Mouse (Mus musculus) hindbrain, embryonic 15.5 days (tissue): Measurements from ENCODE around the gene Agk. TPM values are rescaled to one million over a fixed set of nuclear protein-coding genes. Genes with fewer than 3 reads are reported as not detected.

ENCODE experiments used
- ATAC-seq: fragments of 200-750 bp; cut with Nextera tagmentation; 2 replicates; pipeline ENCODE4 v1.8.0; 2017; ENCODE audit warnings: low read depth, moderate number of reproducible peaks, moderate TSS enrichment; ENCODE audit not compliant: low FRiP score
- H3K27ac ChIP-seq: fragments of 300-500 bp; sonication (generic); replicated peaks from 2 replicates; pipeline ENCODE4 v1.5.1; 2015; ENCODE audit warnings: mild to moderate bottlenecking, inconsistent platforms
- H3K27me3 ChIP-seq: fragments of 300-500 bp; sonication (generic); 2 replicates; pipeline ENCODE4 v1.6.1; 2015; ENCODE audit warnings: control low read depth, inconsistent platforms
- H3K36me3 ChIP-seq: fragments of 300-500 bp; sonication (generic); 2 replicates; pipeline ENCODE4 v1.6.1; 2015; ENCODE audit warnings: control low read depth, inconsistent platforms
- H3K4me1 ChIP-seq: fragments of 300-500 bp; sonication (generic); replicated peaks from 2 replicates; pipeline ENCODE4 v1.6.1; 2015; ENCODE audit warnings: control low read depth, inconsistent platforms
- H3K4me2 ChIP-seq: fragments of 300-500 bp; sonication (generic); 2 replicates; pipeline ENCODE4 v1.6.1; 2015; ENCODE audit warnings: moderate library complexity, mild to moderate bottlenecking, inconsistent platforms
- H3K4me3 ChIP-seq: fragments of 300-500 bp; sonication (generic); 2 replicates; pipeline ENCODE4 v1.5.1; 2015; ENCODE audit warnings: mild to moderate bottlenecking, inconsistent platforms
- H3K9ac ChIP-seq: fragments of 300-500 bp; sonication (generic); 2 replicates; pipeline ENCODE4 v1.6.1; 2015; ENCODE audit warnings: inconsistent platforms
- H3K9me3 ChIP-seq: fragments of 300-500 bp; sonication (generic); 2 replicates; pipeline ENCODE4 v1.6.1; 2016; ENCODE audit warnings: control low read depth, inconsistent platforms
- WGBS: fragments of 180-500 bp; shearing (Covaris S2); methylation state at CpG from one replicate; pipeline ENCODE4 v1.1.7; 2015; 5-methylcytosine and 5-hydroxymethylcytosine counted together
- polyA plus RNA-seq: library from polyadenylated mRNA; unstranded; fragments of >200 nt; fragmentation: Nextera tagmentation; extraction: Ambion mirVana; gene quantifications from 2 replicates; pipeline ENCODE4 v1.2.1, GENCODE M21; 2015

Agk gene
- polyA plus RNA-seq, 1 experiment from 2014 or later, result 57.3 TPM

DNA sequence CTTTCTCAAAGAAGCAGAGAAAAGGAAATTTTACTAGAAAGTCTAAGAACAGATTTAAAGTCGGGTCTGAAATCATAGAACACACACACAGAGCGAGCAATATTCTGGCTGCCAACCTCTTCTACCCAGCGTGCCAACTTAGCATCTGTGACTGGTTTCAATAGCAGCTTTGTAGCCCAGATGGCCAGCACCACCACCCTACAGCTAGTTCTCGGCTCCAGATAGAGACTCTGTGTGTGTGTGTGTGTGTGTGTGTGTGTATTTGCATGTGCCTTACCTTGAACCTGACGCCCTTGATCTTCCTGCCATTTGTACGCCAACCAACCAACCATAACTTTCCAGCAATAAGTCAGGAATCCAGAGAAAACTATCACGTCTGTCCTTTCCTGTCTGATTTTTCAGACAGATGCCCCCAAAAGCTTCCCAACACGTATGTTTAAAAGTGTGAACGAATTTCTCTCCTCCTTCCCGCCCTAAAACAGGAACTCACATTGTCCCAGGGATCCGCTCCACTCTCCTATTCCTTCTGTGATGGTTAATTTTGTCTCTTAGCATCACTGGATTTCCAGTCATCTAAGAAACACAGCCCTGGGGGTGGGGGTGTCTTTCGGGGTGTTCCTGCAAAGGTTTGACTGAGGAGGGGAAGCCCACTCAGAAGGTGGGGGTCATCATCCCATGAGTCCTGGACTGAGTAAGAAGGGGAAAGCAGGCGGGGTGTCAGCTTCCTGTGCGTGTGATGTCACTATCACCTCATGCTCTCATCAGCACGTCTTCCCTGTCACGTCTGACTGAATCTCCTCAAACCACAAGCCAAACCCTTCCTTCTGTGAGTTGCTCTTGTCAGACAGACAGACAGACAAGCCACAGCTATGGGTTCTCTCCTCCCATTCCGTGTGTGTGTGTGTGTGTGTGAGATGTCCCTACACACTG, 107.6 kb downstream of the Agk start:
- H3K4me3 ChIP-seq, result no peak overlapping the region
- H3K4me2 ChIP-seq, result peak overlapping the region; percentile 16; the same call in 1 of the 2 replicates
- no peaks in the 10 kb centered on the region for H3K9me3 ChIP-seq
- 81% methylated on average over 17 of the region's 17 CpGs for WGBS
- no peak overlapping the region for H3K9ac ChIP-seq
- H3K36me3 ChIP-seq, result no peaks in the 10 kb centered on the region
- peak overlapping the region; percentile 20 for H3K27ac ChIP-seq
- H3K4me1 ChIP-seq, result peaks cover 62% of the 10 kb centered on the region
- no peaks in the 10 kb centered on the region for H3K27me3 ChIP-seq
- ATAC-seq, result no peak

DNA sequence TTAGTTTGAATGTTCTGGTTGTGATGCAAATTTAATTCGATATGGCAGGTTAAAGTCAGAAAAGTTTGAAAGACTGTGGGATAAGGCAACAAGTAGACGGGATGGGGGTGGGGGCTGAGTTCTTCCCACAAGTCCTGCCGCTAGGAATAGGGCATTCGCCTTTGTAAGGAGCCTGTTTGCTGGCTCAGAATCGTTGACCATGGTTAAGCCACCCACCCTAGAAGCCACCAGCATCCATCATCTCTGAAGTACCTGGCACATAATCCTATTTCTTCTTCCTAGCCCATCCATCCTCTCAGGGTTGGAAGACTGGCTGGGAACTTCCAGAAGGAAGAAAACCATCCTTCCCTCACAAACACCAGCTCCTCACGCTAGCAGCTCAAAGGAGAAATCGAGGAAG, 109.7 kb downstream of the Agk start:
- no peaks in the 10 kb centered on the region for H3K36me3 ChIP-seq
- H3K4me2 ChIP-seq, result peak overlapping the region; percentile 75
- H3K4me3 ChIP-seq, result peak overlapping the region; percentile 94
- 4% methylated on average over 7 of the region's 7 CpGs for WGBS
- H3K4me1 ChIP-seq, result peaks cover 47% of the 10 kb centered on the region
- H3K27ac ChIP-seq, result peak overlapping the region; percentile 91
- no peak for ATAC-seq
- H3K27me3 ChIP-seq, result 0 out of 2 replicates have a peak, but pooled peaks cover 7% of the 10 kb centered on the region
- peak overlapping the region; percentile 83 for H3K9ac ChIP-seq
- no peaks in the 10 kb centered on the region for H3K9me3 ChIP-seq

DNA sequence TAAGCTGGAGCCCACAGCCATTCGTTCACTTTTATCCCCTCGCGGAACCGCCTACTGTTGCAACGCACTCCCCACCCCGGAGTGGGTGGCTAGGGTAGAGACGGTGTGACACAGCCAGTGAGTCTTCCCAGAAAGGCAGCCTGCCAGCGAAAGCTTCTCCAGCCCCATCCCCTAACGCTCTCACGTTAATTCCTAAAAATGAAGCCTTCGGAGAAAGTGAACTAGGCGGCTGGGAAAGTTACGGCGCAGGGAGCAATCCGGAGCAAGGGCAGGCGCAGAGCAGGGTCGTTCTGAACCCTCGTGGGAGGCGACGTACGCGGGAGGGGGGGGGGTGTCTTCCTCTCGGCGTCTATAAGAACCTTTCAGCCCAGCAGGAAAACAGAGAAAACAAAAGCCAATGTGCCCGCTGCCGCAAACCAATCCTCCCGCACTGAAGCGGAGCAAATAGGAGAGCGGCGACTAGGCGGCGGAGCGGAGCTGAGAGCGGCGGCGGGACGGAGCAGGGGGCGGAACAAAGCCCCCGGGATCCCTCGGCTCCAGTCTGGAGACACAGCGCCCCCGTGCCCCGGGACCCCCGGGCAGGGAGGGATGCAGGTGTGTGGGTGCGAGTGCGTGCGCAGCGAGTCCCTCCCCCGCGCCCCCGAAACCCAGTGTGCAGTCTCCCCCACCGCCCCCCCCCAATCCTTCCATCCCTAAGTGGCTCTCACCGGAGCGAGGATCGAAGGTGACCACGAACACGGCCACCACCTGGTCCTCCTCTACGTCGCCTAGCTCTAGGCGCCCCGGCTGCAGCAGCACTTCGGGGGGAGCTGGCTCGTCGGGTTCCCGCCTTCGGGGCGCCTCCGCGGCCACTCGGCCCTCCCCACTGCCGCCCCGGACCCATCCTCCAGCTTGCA, 110.4 kb downstream of the Agk start:
- Histone ChIP-seq H3K27me3 (0 out of 2 replicates have a peak, but pooled peaks cover 7% of the 10 kb centered on the region), H3K9ac (peak overlapping the region; percentile 83), H3K36me3 (no peaks in the 10 kb centered on the region), H3K4me1 (peaks cover 40% of the 10 kb centered on the region), H3K4me3 (peak overlapping the region; percentile 94), H3K9me3 (no peaks in the 10 kb centered on the region), H3K4me2 (peak overlapping the region; percentile 75), H3K27ac (peak overlapping the region; percentile 91)
- ATAC-seq, result peak; percentile 72
- 1% methylated on average over 65 of the region's 72 CpGs for WGBS

DNA sequence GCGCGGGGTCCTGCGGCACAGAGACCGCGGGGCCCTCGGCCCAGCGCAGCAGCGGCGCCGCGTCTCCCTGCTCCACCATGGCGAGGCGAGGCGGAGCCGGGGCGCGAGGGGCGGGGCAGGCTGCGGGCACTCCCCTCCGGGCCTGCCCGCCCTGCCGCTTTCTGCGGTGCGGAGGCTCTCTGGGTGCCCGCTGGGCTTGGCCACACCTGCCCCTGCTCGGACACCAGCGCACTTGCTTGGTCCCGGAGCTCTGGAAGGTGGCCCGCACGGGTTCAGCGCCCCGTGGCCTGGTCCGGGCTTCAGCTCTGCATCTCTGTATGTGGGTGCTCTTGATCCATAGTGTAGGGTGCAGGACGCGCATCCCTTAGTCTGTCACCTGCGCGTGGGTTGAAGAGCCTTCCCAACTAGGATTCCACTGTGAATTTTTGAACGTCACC, 111.1 kb downstream of the Agk start, which contains the start of gene E330009J07Rik:
E330009J07Rik (minus strand) TSS at position 89 of the 437 bp plus-strand sequence.
- peak; percentile 89 for ATAC-seq
- under 1% methylated on average over 38 of the region's 38 CpGs for WGBS
- Histone ChIP-seq H3K4me2 (peak within 1 kb of the TSS; percentile 75), H3K36me3 (no peaks in the 10 kb centered on the region), H3K9me3 (no peaks in the 10 kb centered on the region), H3K27ac (peak within 1 kb of the TSS; percentile 91), H3K4me3 (peak within 1 kb of the TSS; percentile 94), H3K4me1 (peaks cover 34% of the 10 kb centered on the region), H3K9ac (peak within 1 kb of the TSS; percentile 83), H3K27me3 (0 out of 2 replicates have a peak, but pooled peaks cover 7% of the 10 kb centered on the region)

DNA sequence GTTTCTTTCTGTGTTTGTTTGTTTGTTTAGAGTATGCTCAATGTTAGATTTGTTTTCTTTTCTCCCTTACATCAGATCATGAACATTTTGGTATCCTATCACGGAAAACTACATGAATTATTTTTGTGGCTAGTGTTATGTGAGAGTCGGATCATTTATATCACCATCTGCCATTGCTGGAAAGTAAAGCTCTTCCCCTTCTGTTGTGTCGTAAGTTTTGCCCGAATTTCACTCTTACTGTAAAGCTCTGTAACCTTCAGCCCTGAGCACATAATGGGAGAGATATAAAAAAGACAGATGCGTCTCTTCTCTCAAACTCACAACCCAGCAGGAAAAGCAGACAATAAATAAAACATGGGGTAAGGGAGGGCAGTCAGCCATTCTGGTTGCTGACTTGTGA, 114.0 kb downstream of the Agk start, which contains the start of gene Wee2:
Wee2 (plus strand) TSS at position 153 of the 400 bp plus-strand sequence.
- H3K27me3 ChIP-seq, result 0 out of 2 replicates have a peak, but pooled peaks cover 7% of the 10 kb centered on the region
- WGBS, result 76% methylated on average over 5 of the region's 5 CpGs
- H3K36me3 ChIP-seq, result no peaks in the 10 kb centered on the region
- H3K4me2 ChIP-seq, result no peak within 1 kb of the TSS
- H3K4me1 ChIP-seq, result peaks cover 16% of the 10 kb centered on the region
- H3K4me3 ChIP-seq, result no peak within 1 kb of the TSS
- H3K9me3 ChIP-seq, result no peaks in the 10 kb centered on the region
- no peak within 1 kb of the TSS for H3K9ac ChIP-seq
- ATAC-seq, result no peak
- H3K27ac ChIP-seq, result no peak within 1 kb of the TSS

DNA sequence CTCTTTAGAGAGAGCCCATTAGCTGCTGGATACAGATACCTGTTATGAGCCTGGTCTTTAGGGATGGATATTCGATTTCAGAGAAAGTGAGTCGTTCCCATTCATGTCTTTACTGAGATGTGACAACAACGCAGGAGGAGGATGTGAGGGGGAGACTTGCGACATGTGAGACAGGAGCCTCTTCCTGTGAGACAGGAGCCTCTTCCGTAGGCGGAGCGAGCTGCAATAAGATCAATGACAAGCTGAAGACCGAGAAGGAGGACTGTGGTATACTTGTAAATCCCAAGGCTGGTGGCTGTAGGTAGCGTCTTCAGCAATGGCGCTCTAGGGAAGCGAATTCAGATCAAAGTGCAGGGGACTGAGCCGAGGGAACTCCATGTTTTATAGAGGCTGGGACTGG, 114.8 kb downstream of the Agk start:
- no peak for ATAC-seq

DNA sequence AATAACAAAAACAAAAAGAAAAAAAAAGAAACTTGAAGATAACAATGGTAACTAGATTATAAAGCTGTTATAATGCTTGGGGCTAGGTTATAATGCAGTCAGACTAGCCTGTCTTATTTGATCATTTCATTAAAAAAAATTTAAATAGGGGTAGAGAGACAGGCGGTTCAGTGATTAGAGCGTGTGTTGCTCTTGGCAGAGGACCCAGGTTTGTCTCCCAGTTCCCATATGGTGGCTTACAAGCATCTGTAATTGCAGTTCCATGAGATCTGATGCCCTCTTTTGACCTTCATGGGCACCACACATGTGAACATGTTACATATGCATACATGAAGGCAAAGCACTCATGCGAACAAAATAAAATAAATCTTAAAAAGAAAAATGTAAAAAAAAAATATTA, 116.3 kb downstream of the Agk start:
- Histone ChIP-seq H3K9me3 (no peaks in the 10 kb centered on the region), H3K9ac (no peak overlapping the region), H3K27ac (no peak overlapping the region), H3K27me3 (0 out of 2 replicates have a peak, but pooled peaks cover 7% of the 10 kb centered on the region), H3K36me3 (no peaks in the 10 kb centered on the region), H3K4me3 (no peak overlapping the region), H3K4me2 (no peak overlapping the region), H3K4me1 (peaks cover 4% of the 10 kb centered on the region; the same call in 1 of the 2 replicates)
- ATAC-seq, result no peak
- 62% methylated on average over 3 of the region's 3 CpGs for WGBS

More for the DNA sequence above, 114.8 kb downstream of the Agk start:
- Histone ChIP-seq H3K36me3 (no peaks in the 10 kb centered on the region), H3K9me3 (no peaks in the 10 kb centered on the region), H3K27ac (no peak overlapping the region), H3K4me2 (no peak overlapping the region), H3K27me3 (0 out of 2 replicates have a peak, but pooled peaks cover 7% of the 10 kb centered on the region), H3K4me3 (no peak overlapping the region), H3K9ac (no peak overlapping the region), H3K4me1 (peaks cover 8% of the 10 kb centered on the region)
- WGBS, result 54% methylated on average over 12 of the region's 12 CpGs

DNA sequence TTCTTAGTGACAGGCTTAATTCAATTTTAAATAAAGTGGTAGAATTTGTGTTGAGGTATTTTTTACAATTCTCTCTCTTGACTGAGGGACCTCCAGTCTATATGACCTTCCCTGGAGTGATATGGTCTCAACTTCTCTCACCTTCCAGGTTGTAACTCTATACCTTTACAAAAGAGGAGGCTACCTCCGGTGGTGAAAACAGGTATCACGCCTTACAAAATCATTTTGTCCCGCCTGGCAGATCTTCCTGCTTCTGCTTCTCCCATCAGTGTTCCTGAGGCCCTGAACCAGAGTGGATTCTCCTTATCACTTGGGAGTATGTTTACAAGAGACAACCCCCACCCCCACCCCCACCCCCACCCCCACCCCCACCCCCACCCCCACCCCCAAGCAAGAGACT, 116.8 kb downstream of the Agk start:
- H3K9me3 ChIP-seq, result no peaks in the 10 kb centered on the region
- H3K36me3 ChIP-seq, result no peaks in the 10 kb centered on the region
- no peak overlapping the region for H3K27ac ChIP-seq
- no peak overlapping the region for H3K4me2 ChIP-seq
- no peak overlapping the region for H3K9ac ChIP-seq
- no peaks in the 10 kb centered on the region for H3K4me1 ChIP-seq
- 51% methylated on average over 3 of the region's 3 CpGs for WGBS
- 0 out of 2 replicates have a peak, but pooled peaks cover 7% of the 10 kb centered on the region for H3K27me3 ChIP-seq
- H3K4me3 ChIP-seq, result no peak overlapping the region
- no peak for ATAC-seq

DNA sequence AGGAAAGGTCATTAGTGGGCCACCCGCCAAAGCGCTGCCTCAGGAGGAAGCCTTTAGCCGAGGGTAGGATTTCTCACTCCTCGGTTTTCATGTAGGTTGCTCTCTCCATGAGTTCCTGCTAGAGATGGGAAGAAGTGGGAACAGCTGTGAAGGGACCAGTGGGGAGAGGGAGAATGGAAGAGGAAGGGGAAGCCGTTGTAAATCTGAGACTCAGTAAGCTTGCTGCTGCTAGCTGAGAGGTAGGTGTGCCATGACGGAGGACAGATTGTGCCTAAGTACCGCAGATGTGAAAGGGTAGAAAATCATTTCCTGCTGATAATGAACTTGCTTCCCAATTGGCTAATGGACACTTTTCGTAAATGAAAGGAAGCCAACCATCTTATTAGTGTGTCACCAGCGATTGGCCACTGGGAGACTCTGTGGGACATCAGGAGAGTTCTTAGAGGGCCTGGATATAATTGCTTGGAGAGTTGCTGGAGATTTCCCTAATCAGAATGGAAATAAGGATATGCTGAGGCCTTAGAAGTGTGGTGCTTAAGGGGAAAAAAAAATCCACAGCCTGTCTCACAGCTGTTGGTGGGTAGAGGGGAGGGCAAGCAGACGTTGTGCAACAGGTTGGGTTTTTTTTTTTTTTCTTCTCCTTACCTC, 118.4 kb downstream of the Agk start:
- 42% methylated on average over 10 of the region's 10 CpGs for WGBS
- H3K9me3 ChIP-seq, result no peaks in the 10 kb centered on the region
- H3K4me2 ChIP-seq, result no peak overlapping the region
- H3K27me3 ChIP-seq, result 0 out of 2 replicates have a peak, but pooled peaks cover 5% of the 10 kb centered on the region
- no peak overlapping the region for H3K27ac ChIP-seq
- H3K36me3 ChIP-seq, result no peaks in the 10 kb centered on the region
- no peaks in the 10 kb centered on the region for H3K4me1 ChIP-seq
- no peak overlapping the region for H3K9ac ChIP-seq
- no peak overlapping the region for H3K4me3 ChIP-seq
- no peak for ATAC-seq
